Mouse (Mus musculus) megakaryocyte, adult 5-6 weeks (primary cell): ENCODE data around the gene Rps27. TPM values are rescaled to one million over a fixed set of nuclear protein-coding genes. Genes with fewer than 3 reads are reported as not detected.
"Not testable (repeated sequence)": the region's sequence is repeated elsewhere in the genome, so short reads cannot be mapped to it uniquely, and the experiment has no call there.

Source experiments
- ATAC-seq: 2 replicates; pipeline ENCODE4 v1.8.0; 2016; ENCODE audit warnings: mild to moderate bottlenecking, inconsistent platforms; ENCODE audit not compliant: poor library complexity, severe bottlenecking
- total RNA-seq, 2 experiments: library from RNA; stranded (forward) in 1 of 2; stranded (reverse) in 1 of 2; fragments of 153-499, 151-499 nt in 1 of 2; fragments of 221-1000, 200-1000 nt in 1 of 2; gene quantifications; 2 replicates each; pipeline versions ENCODE4 v1.2.3 to v1.2.4; 2015 to 2017

The Rps27 gene
- total RNA-seq (2015) = 2,783 and 3,111 TPM in 2 replicates
- 4,808 and 5,330 TPM in 2 replicates for total RNA-seq (2017)

- peak; percentile 98 for ATAC-seq
Measured at GRCm38 (mm10) chr3:90213377-90213866, at the start of gene Rps27, which contains the start of gene Rab13. Rps27 (minus strand) TSS chr3:90213651. Rab13 (plus strand) TSS chr3:90213695.

GRCm38 (mm10) chr3:90258521-90258920, 45.1 kb upstream of the Rps27 start:
- no peak for ATAC-seq

GRCm38 (mm10) chr3:90256731-90257530, 43.5 kb upstream of the Rps27 start:
- no peak for ATAC-seq

- no peak for ATAC-seq
Measured at GRCm38 (mm10) chr3:90255784-90256353, 42.4 kb upstream of the Rps27 start.

GRCm38 (mm10) chr3:90255194-90255565, 41.7 kb upstream of the Rps27 start:
- ATAC-seq = no peak

- peak; percentile 53 for ATAC-seq
Measured at GRCm38 (mm10) chr3:90254419-90255193, 41.2 kb upstream of the Rps27 start.

GRCm38 (mm10) chr3:90253653-90254418, 40.4 kb upstream of the Rps27 start, which contains the start of gene Crtc2:
Crtc2 (plus strand) TSS chr3:90254163.
- peak; percentile 97 for ATAC-seq

GRCm38 (mm10) chr3:90253174-90253573, 39.7 kb upstream of the Rps27 start:
- not testable (repeated sequence) for ATAC-seq

GRCm38 (mm10) chr3:90252659-90253058, 39.2 kb upstream of the Rps27 start:
- not testable (repeated sequence) for ATAC-seq

GRCm38 (mm10) chr3:90251731-90252226, 38.3 kb upstream of the Rps27 start:
- not testable (repeated sequence) for ATAC-seq

GRCm38 (mm10) chr3:90250791-90251190, 37.3 kb upstream of the Rps27 start:
- ATAC-seq = no peak

- ATAC-seq = peak; percentile 41
Measured at GRCm38 (mm10) chr3:90248746-90249100, 35.3 kb upstream of the Rps27 start.

GRCm38 (mm10) chr3:90247960-90248745, 34.7 kb upstream of the Rps27 start, which contains the start of gene Slc39a1:
Slc39a1 (plus strand) TSS chr3:90248172.
- peak; percentile 96 for ATAC-seq

GRCm38 (mm10) chr3:90247630-90247959, 34.1 kb upstream of the Rps27 start:
- ATAC-seq = no peak

- ATAC-seq = no peak
Measured at GRCm38 (mm10) chr3:90245406-90245805, 32.0 kb upstream of the Rps27 start.

GRCm38 (mm10) chr3:90242984-90243775, 29.7 kb upstream of the Rps27 start, which contains the start of gene Creb3l4:
Creb3l4 (minus strand) TSS chr3:90243512.
- ATAC-seq = no peak

GRCm38 (mm10) chr3:90241669-90242358, 28.4 kb upstream of the Rps27 start:
- 0 out of 2 replicates have a peak, but pooled peaks have one; percentile 12 for ATAC-seq

- ATAC-seq = 0 out of 2 replicates have a peak, but pooled peaks have one; percentile 18
Measured at GRCm38 (mm10) chr3:90241251-90241650, 27.8 kb upstream of the Rps27 start.
